Mouse (Mus musculus): ENCODE measurements at regions not wholly inside any gene's neighbourhood (a gene's known extent, or its start where the extent isn't known, plus 50 kb on each side); places are given as distances from the start of the nearest gene placed in this dataset.

- no peak for TF ChIP-seq MAX (IDR thresholded peaks at IDR 0.05; ENCODE audit: low read length)
- no peak for TF ChIP-seq JUND (IDR thresholded peaks at IDR 0.05; ENCODE audit: low read depth, low read length)
- TF ChIP-seq CTCF (IDR thresholded peaks at IDR 0.05 in 2 of 3, conservative IDR thresholded peaks at IDR 0.05 in 1 of 3; ENCODE audit: control insufficient read depth in 1 of 3, insufficient read depth in 1 of 3, low read depth in 2 of 3, low read length in 3 of 3, poor library complexity in 1 of 3, severe bottlenecking in 1 of 3) = peak; percentile 18 to 46 (median 19); a peak in 4 of 6 replicates
- no peak for TF ChIP-seq ZMIZ1 (IDR thresholded peaks at IDR 0.05; ENCODE audit: low read depth, low read length)
- TF ChIP-seq POLR2A (IDR thresholded peaks at IDR 0.05; ENCODE audit: control insufficient read depth in 1 of 2, insufficient read depth in 1 of 2, low read depth in 1 of 2, low read length in 2 of 2, poor library complexity in 1 of 2) = no peak
- no peak for TF ChIP-seq CHD1 (IDR thresholded peaks at IDR 0.05; ENCODE audit: low read depth, low read length)
These were observed 145.3 kb upstream of the Atp1b1 start for GRCm38 (mm10) chr1:164603433-164603832.

All from MEL (cell line).